Mouse (Mus musculus) mouse embryonic stem cell (cell line): Measurements from ENCODE around the gene Plcd3.

ENCODE experiments used
- in situ Hi-C, 2 experiments: fragments of 300-500 bp; cut with MboI; formaldehyde crosslinking; loops; 1 replicate in 1 of 2; 3 replicates in 1 of 2; pipeline ENCODE4 v1.14.3; 2019 to 2020; ENCODE audit warnings: low sequenced_read_pairs in 2 of 2, low pct_unique_long_range_greater_than_20kb in 1 of 2, mixed read lengths in 1 of 2; ENCODE audit not compliant: unreplicated experiment in 1 of 2

Plcd3 gene

DNA sequence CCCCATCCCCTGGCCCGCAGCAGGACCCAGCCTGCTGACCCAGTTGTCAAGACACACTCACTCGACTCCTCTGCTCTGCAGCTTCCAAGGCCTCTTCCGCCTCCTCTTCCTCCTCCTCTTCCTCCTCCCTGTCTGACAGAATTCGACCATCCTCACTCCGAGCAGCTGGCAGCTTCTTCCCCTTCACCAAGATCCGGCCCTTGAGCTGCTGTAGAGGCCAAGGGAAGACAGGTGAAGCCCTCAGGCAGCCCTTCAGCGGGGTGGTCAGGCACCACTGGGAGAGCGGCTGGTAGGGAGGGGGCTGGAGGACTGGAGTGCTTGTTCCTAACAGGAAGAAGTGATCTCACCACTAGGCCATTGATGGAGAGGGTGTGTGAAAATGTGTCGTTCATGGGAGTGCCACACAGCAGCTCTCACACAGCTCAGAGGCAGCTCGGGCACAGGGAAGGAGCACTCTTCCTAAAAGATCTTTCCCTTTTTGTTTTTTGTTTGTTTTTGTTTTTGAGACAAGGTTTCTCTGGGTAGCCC lies 26.6 kb downstream of the Plcd3 start:
- in situ Hi-C loops, result no loop called here

GRCm38 (mm10) chr11:103074121-103074650 lies 27.3 kb downstream of the Plcd3 start:
- in situ Hi-C loops, result no loop called here

DNA sequence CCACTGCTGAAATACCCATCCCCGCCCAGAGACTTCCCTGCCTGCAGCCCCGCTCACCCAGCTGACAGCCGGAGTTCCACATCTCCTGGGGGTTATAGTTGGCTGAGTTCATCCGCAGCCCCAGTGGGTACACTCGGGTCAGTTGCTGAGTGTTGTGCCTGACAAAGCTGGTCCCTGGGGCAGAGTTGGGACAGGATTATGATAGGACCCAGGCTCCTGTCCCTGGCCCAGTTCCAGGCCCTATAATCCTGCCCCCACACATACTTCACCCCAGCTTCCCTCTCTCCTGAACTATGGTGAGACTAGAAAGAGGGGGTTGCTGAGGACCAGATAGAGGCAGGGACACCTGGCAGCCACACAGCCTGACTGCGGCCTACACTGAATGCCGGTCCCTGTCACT lies 27.8 kb downstream of the Plcd3 start:
- in situ Hi-C loops, result no loop called here

- in situ Hi-C loops, result no loop called here
These were observed 31.1 kb downstream of the Plcd3 start for GRCm38 (mm10) chr11:103070322-103070880.

DNA sequence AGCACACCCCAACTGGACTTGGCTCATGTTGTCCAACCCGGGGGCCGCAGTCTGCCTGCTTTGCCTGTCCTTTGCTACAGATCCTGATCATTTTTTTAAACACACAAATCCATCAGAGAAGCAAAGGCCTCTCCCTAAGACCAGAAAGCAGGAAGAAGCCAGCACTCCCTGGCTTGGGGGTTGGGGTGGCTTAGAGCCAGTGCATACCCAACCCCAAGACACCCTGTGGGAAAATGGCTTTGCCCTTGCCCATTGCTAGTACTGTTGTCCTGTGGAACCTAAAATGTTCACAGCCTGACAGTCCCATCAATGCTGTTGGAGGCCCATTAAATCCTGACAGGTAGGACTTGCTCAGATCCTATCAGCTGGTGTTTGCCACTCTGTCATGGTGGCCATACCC lies 31.7 kb downstream of the Plcd3 start:
- in situ Hi-C loops, result no loop called here

DNA sequence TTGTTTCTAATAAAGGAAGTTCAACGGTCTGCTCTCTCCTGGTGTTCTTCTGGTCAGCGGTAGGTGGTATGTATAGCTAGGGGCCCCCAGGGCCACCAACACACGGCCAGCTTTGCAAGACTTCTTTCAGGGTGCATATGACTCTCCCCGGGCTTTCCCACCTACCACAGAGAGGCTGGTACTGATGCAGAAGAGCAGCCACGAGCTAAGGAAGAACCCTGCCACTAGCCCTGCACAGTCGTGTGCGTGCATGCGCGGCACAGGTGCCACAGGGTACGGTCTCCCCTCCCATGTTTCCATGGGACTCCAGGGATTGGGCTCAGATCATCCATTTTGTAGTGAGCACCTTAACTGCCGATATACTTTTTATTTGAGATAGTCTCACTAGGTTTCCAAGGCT lies 32.6 kb downstream of the Plcd3 start:
- in situ Hi-C loops, result no loop called here

DNA sequence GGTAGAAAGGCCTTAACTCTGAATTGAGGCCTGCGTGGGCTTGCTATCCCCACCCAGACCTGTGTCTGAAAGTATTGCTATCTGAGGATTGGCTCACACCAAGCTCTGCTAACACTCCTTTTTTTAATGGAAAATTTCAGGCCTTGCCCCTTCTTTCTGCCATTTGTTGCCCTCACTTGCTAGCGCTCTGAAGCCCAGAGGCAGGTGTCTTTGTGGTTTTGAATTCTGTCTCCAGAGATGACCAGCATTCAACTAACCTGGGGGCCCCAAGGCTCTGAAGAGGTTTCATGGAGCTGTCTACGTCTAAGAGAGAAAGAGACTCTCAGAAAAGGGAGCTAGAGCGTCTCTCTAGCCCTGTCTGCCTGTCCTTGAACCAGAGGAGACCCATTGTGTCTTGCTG lies 33.2 kb downstream of the Plcd3 start:
- in situ Hi-C loops, result no loop called here

DNA sequence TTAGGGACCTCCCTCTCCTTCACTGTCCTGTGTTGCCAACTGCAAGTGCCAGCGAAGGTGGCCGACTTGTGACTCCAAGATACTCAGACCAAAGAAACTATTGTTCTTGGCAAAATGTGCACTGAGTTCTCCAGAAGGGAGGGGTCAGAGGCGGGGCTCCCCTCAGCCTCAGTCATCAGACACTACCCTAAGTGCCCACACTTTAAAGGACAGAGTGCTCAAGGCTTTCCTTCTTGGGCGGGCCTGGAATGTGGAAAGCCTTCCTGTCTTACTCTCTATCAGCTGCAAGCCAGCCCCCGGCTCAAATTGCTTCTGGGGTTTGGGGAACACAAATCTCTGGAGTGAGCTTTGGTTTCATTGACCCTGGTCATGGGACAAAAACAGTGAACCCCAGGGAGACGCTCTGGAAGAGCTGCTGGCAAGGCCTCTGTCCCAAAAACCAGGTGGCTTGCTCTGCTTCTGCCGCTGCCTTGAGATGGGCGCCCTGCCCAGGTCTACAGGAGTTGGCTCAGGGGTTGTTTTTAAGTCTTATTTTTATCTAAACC lies 33.9 kb downstream of the Plcd3 start:
- in situ Hi-C loops, result no loop called here

GRCm38 (mm10) chr11:103067051-103067361 lies 34.5 kb downstream of the Plcd3 start:
- in situ Hi-C loops, result no loop called here

GRCm38 (mm10) chr11:103066191-103067050 lies 35.0 kb downstream of the Plcd3 start:
- in situ Hi-C loops, result no loop called here

GRCm38 (mm10) chr11:103058499-103059085 lies 42.9 kb downstream of the Plcd3 start:
- in situ Hi-C loops, result no loop called here

GRCm38 (mm10) chr11:103056636-103057035 lies 44.8 kb downstream of the Plcd3 start:
- in situ Hi-C loops, result no loop called here

DNA sequence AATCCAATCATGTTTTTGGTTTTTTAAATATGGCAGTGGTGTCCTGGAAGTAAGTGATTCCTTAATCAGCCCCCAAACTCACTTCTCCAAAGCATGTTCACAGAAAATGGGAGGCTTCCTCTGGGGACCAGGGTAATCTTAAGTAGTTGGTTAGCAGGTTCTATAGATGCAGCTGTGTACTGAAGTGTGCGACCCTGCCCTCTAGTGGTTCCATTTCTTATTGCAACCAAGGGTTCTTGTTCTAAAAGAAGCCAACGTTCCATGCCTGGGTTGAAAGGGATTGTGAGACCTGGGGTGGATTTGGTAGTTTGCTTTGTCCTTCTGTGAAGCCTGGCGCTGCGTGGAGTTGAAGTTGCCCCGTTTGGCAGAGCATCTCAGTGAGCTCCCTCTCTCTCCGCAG lies 46.7 kb downstream of the Plcd3 start:
- in situ Hi-C loops, result no loop called here

DNA sequence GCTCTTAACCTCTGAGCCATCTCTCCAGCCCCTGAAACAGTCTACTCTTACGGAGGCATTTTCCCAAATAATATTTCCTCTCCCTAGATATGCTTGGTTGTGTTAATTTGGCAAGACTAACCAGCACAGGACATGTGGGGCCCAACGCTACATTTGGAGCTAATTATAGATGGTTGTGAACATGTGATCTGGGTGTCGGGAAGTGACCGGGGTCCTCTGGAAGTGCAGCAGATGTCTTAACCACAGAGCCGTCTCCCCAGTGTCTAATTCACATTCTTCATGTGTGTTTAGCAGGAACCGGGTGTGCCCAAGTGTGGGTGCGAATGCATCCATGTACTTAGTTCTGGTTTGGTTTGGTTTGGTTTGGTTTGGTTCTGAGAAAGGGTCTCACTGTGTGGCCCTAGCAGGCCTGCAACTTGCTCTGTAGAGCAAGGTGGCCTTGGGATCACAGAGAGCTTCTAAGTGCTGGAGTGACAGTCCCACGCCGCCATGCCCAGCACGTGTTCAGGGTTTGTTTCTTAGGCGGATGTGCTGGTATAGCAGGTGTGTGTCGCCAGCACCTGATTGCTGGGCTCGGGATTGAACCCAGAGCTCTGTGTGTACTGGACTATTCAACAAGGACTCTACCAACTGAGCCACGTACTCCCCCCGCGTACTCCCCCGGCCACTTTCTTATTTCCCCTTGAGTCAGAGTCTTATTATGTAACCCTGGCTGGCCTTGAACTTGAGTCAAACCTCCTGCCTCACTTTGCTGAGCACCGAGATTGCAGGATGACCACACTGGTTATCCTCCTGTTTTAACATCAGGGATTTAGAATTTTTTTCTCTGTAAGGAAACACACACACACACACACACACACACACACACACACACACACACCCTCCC lies 48.0 kb downstream of the Plcd3 start:
- in situ Hi-C loops, result no loop called here

GRCm38 (mm10) chr11:103052078-103052477 lies 49.4 kb downstream of the Plcd3 start:
- in situ Hi-C loops, result no loop called here

GRCm38 (mm10) chr11:103051249-103051691 lies 50.2 kb downstream of the Plcd3 start:
- in situ Hi-C loops, result no loop called here

DNA sequence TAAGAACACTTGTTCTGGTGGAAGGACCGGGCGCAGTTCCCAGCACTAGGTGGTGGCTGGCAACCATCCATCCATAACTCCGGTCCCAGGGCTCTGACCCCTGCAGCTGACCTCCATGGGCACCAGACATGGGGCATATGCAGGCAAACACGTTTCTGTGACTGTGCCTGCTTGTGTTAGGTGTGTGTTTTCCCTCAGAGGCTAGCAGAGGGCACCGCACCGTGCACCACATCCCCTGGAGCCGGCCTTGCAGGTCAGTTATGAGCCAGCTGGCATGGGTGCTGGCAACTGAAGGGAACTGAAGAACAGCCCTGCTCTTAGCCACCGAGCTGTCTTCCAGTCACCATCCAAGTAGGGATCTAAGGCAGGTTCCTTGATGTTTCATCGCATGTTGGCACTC lies 51.3 kb downstream of the Plcd3 start:
- in situ Hi-C loops, result no loop called here

DNA sequence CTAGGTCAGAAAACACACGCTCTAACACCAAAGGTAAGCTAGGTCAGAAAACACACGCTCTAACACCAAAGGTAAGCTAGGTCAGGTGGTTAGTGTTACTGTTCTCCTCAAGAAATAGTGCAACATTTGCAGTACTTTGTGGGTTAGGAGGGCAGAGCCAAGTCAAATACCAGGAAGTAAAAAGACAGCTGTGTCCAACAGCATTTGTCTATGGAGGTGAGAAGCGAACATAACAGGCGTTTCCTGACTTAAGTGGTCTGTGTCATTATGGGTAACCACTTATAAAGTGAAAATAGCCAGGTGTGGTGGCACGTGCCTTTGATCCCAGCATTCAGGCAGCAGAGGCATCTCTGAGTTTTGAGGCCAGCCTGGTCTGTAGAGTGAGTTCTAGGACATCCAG lies 51.8 kb downstream of the Plcd3 start:
- in situ Hi-C loops, result no loop called here
